Mouse (Mus musculus) bone marrow macrophage, adult 2 months (primary cell): ENCODE data around the gene Herc2. TPM values are rescaled to one million over a fixed set of nuclear protein-coding genes. Genes with fewer than 3 reads are reported as not detected.
A peak's percentile ranks its signal among the peaks of the same experiment; 100 is the strongest.

ENCODE experiments used
- H3K27ac ChIP-seq: 2 replicates; pipeline ENCODE4 v1.5.1; 2012; ENCODE audit warnings: low read depth, low read length; ENCODE audit not compliant: insufficient read depth
- H3K4me1 ChIP-seq: 2 replicates; pipeline ENCODE4 v1.6.1; 2012; ENCODE audit warnings: low read length; ENCODE audit not compliant: control insufficient read depth, insufficient read depth
- H3K4me3 ChIP-seq: 2 replicates; pipeline ENCODE4 v1.5.1; 2012; ENCODE audit warnings: mild to moderate bottlenecking, low read length, moderate library complexity; ENCODE audit not compliant: insufficient read depth
- CTCF ChIP-seq: IDR thresholded peaks from 2 replicates; pipeline ENCODE4 v1.5.1; 2012; ENCODE audit warnings: low read depth, mild to moderate bottlenecking, low read length, moderate library complexity
- POLR2A ChIP-seq: IDR thresholded peaks from 2 replicates; pipeline ENCODE4 v1.6.1; 2012; ENCODE audit warnings: mild to moderate bottlenecking, low read depth, low read length, borderline replicate concordance
- polyA plus RNA-seq: library from polyadenylated mRNA; stranded (reverse); fragments of >200 nt; gene quantifications from 2 replicates; pipeline ENCODE4 v1.2.4, GENCODE M21; 2012; ENCODE audit not compliant: missing spikeins, insufficient read depth, insufficient read length

Herc2 gene
- polyA plus RNA-seq, 1 experiment, result 49.7 TPM

DNA sequence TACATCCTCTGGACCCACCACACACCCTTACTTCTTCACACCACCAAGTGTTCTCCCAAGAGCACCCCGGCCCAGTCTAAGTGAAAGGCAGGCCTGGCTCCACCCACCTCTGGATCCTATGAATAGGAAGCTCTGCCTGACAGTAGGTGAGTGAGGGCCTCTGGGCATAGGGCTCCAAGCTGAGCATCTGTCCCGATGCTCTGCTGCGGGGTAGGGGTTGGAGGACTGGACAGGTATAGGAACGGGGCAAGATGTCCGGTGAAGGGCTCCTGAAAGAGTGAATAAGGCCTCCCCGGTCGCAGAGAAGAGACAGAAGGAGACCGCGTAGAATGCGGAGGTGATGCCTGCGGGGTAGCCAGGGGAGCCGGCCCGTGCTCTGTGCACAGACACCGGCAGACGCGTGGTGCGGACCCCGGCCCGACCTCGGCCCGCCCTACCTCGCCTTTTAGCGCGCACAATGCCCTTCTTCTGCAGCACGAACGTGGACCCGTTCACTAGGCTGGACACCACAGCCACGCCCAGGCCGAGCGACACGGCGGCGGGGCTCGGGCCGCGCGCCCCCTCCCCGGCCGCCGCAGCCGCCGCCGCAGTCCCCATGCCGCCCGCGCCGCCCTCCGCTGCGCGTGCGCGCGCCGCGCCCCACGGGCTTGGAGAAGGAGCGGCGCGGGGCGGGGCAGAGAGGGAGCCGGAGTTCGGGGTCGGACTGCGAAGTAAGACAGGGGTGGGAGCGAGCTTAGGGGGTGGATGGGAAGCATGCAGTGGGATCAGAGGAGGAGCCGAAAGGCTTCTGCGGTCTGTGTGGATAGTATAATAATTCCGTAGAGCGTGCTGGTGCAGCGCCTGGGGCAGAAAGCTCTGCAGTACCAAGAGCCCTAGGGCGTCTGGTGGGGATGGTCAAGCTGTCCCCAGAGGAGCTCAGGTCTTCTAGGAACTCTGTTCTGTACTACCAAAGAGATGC is 30.7 kb upstream of the Herc2 start:
- TF ChIP-seq CTCF, result no peak
- no peak for TF ChIP-seq POLR2A
- peak overlapping the region; percentile 79 for H3K4me3 ChIP-seq
- peaks cover 4% of the 10 kb centered on the region for H3K4me1 ChIP-seq
- no peak overlapping the region for H3K27ac ChIP-seq

- Histone ChIP-seq H3K4me3 (peak within 1 kb of the TSS; percentile 79), H3K27ac (no peak within 1 kb of the TSS), H3K4me1 (peaks cover 4% of the 10 kb centered on the region)
- TF ChIP-seq CTCF (no peak), POLR2A (no peak)
These were observed 30.1 kb upstream of the Herc2 start, which contains the start of gene Nipa1 for GRCm38 (mm10) chr7:56019930-56020253. Gene Nipa1, minus strand, starts transcription at chr7:56019954.

GRCm38 (mm10) chr7:56023586-56023985 is 26.4 kb upstream of the Herc2 start:
- TF ChIP-seq POLR2A (no peak), CTCF (no peak)
- H3K4me1 ChIP-seq, result peaks cover 3% of the 10 kb centered on the region
- H3K27ac ChIP-seq, result no peak overlapping the region
- H3K4me3 ChIP-seq, result no peak overlapping the region

DNA sequence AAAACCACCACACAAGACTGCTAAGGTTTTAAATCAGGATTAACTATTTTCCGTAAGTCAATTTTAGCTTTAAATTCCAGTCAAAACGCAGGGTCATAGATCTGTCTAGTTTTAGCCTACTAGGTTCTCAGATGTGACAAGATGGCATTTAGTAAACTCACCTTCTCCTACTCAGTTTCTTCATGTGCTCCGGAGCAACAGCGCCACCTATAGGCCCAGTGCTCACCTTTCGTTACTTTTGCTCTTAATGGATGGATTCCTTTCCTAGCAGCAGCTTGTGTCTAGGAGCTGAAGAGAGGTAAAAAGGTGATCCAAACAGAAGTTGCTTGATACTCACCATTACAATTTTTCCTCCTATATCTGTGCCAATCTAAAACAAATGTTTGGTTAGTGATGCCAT is 7.6 kb upstream of the Herc2 start:
- Histone ChIP-seq H3K4me3 (no peak overlapping the region), H3K27ac (no peak overlapping the region), H3K4me1 (no peaks in the 10 kb centered on the region)
- TF ChIP-seq POLR2A, result no peak

- no peaks in the 10 kb centered on the region for H3K4me1 ChIP-seq
- H3K4me3 ChIP-seq, result no peak overlapping the region
- no peak overlapping the region for H3K27ac ChIP-seq
- no peak for TF ChIP-seq POLR2A
These were observed 6.3 kb upstream of the Herc2 start for GRCm38 (mm10) chr7:56043577-56044266.

- Histone ChIP-seq H3K4me1 (no peaks in the 10 kb centered on the region), H3K27ac (no peak overlapping the region), H3K4me3 (no peak overlapping the region)
- TF ChIP-seq CTCF (no peak), POLR2A (no peak)
These were observed 5.7 kb upstream of the Herc2 start for GRCm38 (mm10) chr7:56044267-56044629.

GRCm38 (mm10) chr7:56047178-56047577 is 2.8 kb upstream of the Herc2 start:
- H3K4me1 ChIP-seq, result peaks cover 4% of the 10 kb centered on the region; the same call in 1 of the 2 replicates
- no peak overlapping the region for H3K4me3 ChIP-seq
- no peak overlapping the region for H3K27ac ChIP-seq
- TF ChIP-seq CTCF (no peak), POLR2A (no peak)

DNA sequence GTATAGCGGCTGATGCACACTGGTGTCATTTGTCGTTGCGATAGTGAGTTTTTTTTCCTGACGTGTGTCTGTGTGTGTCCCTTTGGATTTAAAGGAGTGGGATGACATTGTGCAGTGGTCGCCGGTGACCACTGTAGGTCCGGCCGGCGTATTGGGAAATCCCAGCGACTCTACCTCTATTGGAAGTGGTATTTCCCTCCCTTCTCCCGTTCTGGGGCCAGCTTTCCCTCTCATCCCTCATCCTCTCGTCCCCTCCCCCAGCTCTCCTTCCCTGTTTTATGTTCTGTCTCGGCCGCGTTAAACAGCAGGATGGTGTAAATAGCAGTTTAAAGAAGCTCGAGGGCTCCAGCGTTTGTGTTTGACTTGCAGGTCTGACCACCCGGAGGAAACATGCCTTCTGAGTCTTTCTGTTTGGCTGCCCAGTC is 503 bp downstream of the Herc2 start:
- H3K4me3 ChIP-seq, result peak overlapping the region; percentile 83
- H3K27ac ChIP-seq, result peak overlapping the region; percentile 65
- peaks cover 15% of the 10 kb centered on the region for H3K4me1 ChIP-seq
- TF ChIP-seq CTCF (no peak), POLR2A (no peak)

DNA sequence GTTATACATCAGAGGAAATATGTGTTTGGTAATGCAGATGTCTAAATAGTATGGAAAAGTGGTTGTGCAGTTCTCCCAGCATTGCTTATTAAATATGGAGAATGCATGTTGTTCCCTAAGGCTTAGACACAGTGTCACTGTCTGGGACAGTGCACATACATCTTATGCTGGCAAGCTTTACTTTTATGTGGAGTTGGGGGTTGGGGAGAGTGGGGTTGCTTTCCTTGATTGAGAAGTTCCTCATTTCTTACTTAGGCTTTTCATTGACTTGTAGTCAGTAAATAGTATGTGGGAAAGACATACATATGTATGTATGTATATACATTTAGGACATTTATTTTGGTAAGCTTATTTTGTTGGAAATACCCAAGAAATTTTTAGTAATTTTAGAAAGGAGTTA is 3.0 kb downstream of the Herc2 start:
- H3K4me1 ChIP-seq, result peaks cover 15% of the 10 kb centered on the region
- no peak overlapping the region for H3K27ac ChIP-seq
- no peak for TF ChIP-seq POLR2A
- TF ChIP-seq CTCF, result no peak
- H3K4me3 ChIP-seq, result no peak overlapping the region

DNA sequence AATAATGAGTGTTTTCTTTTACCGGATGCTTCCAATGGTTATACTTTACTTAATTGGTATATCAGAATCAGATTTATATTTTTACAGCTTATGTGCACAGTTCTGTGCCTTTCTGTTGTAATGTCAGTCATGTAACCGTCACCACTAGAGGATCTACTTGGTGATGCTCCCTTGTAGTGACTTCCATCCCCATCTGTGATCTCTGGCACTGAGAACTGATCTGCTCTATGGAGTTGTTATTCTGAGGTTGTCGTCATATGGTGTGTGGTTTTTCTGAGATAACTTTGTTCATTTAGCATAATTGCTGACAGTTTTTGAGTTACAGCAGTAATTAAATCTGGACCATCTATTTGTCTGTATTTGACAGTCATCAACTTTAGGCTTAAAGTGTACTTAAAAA is 5.3 kb downstream of the Herc2 start:
- Histone ChIP-seq H3K4me3 (no peak overlapping the region), H3K27ac (no peak overlapping the region), H3K4me1 (peaks cover 15% of the 10 kb centered on the region)
- TF ChIP-seq POLR2A (no peak), CTCF (no peak)

DNA sequence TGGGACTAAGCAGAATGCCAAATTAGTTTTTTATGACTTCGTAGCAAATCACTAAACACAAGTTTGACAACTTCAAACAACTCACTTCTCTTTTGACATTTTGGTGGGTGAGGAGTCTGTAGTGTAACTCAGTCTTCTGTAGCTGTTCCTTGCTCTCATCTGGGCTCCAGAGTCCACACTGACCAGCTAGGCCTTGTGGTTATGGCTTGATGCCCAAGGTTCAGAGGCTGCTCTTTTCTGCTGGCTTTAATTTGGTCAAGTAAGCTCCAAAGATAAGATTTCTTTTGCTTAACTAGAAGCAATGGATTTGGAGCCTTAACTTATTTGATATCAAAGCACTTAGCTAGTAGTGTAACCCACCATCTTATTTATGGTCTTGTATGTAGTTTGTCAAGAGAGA is 14.9 kb downstream of the Herc2 start:
- Histone ChIP-seq H3K27ac (no peak overlapping the region), H3K4me3 (no peak overlapping the region), H3K4me1 (peaks cover 2% of the 10 kb centered on the region; the same call in 1 of the 2 replicates)
- TF ChIP-seq CTCF, result no peak
- no peak for TF ChIP-seq POLR2A
